Mouse (Mus musculus) layer of hippocampus, adult 9-10 months (tissue): ENCODE results near the gene Tspan5.

Experiments used
- DNase-seq: peaks from one replicate; pipeline ENCODE4 v3.0.0; 2022; ENCODE audit warnings: low spot score

Tspan5 gene

GRCm38 (mm10) chr3:138744030-138744774 lies 2.2 kb downstream of the Tspan5 start:
- no peak for DNase-seq

GRCm38 (mm10) chr3:138745091-138745490 lies 3.1 kb downstream of the Tspan5 start:
- no peak for DNase-seq

DNA sequence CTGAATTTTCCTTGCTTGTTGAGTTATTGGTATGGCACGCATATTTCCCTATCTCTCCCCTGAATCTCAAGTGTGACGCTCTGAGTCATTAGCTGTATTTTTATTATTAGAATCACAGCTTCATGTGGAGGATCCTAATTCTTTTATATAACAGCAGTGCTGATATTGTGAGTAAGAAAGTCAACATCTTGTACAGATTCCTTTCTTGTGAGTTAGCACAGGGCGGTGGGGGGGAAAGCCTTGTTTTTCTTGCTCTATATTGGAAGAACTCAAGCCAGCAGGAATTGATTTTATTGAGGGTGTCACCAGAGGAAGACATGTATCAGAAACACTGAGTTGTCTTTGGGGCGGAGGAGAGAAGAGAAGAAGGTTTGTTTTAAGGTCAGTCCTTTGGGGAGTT lies 3.6 kb downstream of the Tspan5 start:
- DNase-seq = no peak

GRCm38 (mm10) chr3:138746556-138746955 lies 4.6 kb downstream of the Tspan5 start:
- DNase-seq = no peak

- no peak for DNase-seq
Observed at GRCm38 (mm10) chr3:138747035-138747434, 5.0 kb downstream of the Tspan5 start.

DNA sequence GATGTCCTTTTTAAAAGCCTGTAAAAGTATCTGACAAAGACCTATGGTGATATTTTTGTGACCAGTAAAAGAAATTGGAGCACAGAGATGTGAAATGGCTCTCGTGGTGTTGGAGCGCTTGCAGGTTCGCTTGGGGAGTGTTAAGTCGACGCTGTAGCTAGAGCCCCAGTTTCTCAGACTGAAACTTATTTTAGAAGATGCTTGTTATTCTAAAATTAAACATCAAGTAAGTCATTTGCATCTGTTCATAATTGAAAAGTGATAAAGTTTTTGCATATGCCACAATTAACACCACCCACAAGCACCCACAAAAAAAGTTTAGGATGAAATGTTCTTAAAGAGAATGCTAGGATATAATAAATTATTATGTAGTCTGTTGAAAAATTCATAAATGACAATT lies 6.0 kb downstream of the Tspan5 start:
- no peak for DNase-seq

DNA sequence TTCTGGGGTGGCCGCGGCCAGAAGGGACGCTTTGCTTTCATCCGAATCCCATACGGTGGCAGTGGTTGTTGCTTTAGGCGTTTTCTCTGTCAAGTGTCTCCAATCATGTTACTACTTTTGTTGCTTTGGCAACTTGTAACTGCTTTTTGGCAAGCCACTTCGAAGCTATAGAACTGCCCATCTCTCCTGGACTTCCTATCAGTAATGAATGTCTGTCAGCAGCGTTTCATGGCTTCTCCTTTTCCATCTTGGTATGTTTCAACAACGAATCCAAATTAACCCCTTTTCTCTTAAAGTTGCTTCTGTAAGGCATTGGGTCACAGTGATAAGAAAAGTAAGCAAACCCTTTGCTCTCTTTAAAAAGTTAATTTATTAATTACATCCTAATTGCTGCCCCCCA lies 7.7 kb downstream of the Tspan5 start:
- no peak for DNase-seq

GRCm38 (mm10) chr3:138751328-138751727 lies 9.3 kb downstream of the Tspan5 start:
- DNase-seq = no peak

DNA sequence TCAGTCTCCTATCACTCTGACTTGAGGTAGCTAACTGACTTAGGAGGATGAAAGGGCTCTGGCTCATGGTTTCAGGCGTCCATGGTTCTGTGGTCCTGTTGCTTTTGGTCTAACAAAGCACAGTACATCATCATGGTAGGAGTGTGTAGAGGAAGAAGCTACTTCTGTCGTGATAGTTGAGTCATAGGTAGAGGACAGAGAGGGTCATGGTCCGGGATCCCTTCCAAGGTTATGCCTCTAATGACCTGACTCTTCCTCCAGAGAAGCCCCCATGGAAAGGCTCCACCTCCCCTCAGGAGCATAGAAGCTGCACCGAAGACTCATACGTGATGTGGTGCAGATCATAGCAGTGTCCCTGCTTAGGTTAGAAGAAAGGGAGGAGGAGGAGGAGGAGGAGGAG lies 10.1 kb downstream of the Tspan5 start:
- DNase-seq = no peak

GRCm38 (mm10) chr3:138752769-138753168 lies 10.8 kb downstream of the Tspan5 start:
- no peak for DNase-seq

GRCm38 (mm10) chr3:138753182-138753885 lies 11.3 kb downstream of the Tspan5 start:
- no peak for DNase-seq

DNA sequence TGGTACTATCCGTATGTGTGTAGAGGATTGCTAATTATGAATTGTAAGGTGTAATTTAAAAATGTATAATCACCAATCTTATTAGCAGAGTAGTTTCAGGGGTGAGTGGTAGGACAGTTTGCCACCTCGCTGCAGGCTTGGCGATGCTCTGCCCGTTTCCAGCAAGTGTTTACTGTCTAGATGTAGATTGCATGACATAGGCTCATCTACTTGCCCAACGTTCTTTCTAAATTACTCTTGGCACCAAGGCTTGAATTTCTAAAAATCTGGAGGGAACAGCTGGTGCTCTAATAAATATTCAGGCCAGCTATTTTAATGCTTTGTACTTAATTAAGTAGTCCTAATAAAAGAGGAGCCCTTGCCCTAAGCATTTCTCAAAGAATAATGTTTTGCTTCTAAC lies 12.3 kb downstream of the Tspan5 start:
- no peak for DNase-seq

DNA sequence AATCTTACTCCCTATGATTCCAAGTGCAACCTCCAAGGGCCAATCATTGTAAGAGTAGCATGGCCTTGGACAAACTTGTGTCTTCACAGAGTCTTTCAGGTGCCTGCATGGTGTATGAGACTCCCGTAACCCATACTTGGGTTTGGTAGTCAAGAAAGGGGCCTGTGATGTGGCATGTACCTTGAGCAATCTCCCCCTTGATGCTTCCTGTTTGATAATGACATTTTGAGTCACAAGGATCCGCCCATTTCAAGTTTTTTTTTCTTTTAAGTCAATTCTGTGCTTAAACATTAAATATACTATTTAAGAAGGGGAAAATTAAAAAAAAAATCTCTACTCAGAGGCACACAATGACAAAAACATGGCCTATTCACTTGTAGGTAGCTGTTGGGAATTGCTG lies 15.3 kb downstream of the Tspan5 start:
- DNase-seq = no peak

- no peak for DNase-seq
Observed at GRCm38 (mm10) chr3:138759968-138760684, 18.1 kb downstream of the Tspan5 start.

DNA sequence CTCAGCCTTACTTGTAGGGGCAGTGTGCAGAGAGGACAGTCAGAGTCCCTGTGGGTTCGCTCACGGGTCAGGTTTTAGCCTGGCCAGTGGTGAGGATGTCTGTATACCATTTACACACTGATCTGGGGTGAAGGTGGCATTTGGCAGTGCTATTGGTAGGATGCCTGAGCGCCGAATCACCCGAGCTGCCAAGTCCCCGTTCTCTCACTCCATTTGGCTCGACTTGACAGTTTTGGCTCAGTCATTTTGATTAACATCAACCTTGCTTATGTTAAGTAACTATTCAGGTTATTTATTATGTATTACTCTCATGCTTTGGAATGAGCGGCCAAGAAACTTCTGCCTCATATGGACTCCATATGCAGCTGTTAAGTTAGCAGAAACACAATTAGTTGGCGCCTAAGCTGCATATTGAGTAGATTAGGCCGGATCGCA lies 18.7 kb downstream of the Tspan5 start:
- DNase-seq = no peak

GRCm38 (mm10) chr3:138761531-138761930 lies 19.5 kb downstream of the Tspan5 start:
- no peak for DNase-seq

DNA sequence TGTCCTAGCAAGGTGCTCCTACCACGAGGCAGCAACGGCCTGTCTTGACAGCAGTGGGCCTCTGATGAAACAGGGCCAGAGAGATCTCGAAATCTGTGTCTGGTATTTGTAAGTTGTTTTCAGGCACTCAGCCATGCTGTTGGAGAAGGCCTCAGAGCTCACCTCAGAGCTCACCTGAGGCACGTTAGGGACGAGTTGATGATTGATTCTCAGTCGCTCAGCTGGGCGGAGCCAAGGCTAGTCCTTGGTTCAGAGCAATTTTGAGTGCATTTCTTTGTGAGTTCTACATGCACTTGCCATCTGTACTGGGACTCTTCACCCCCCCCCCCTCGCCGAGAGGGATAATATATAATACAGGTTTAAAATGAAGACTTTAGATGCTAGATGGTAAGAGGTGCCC lies 21.9 kb downstream of the Tspan5 start:
- no peak for DNase-seq

DNA sequence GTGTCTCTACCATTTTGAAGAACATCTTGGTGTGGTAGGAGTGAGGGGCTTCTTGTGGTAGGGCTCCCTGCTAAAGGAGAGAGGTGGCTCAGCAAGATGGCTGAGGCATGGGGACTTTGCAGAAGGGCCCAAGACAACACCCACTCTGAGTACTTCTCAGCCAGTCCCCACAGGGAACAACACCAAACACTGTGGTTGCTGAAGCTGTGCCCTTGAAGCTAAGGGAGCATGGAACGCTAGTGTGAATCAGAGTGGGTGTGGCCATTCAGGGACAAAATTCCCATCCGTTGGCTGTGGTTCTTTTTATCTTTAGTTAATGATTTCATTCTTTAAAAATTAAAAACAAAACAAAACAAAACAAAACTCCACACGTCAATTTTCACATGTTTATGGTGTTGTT lies 22.8 kb downstream of the Tspan5 start:
- DNase-seq = no peak

- DNase-seq = no peak
Observed at GRCm38 (mm10) chr3:138767034-138767433, 25.0 kb downstream of the Tspan5 start.

GRCm38 (mm10) chr3:138768541-138769093 lies 26.6 kb downstream of the Tspan5 start:
- DNase-seq = no peak

DNA sequence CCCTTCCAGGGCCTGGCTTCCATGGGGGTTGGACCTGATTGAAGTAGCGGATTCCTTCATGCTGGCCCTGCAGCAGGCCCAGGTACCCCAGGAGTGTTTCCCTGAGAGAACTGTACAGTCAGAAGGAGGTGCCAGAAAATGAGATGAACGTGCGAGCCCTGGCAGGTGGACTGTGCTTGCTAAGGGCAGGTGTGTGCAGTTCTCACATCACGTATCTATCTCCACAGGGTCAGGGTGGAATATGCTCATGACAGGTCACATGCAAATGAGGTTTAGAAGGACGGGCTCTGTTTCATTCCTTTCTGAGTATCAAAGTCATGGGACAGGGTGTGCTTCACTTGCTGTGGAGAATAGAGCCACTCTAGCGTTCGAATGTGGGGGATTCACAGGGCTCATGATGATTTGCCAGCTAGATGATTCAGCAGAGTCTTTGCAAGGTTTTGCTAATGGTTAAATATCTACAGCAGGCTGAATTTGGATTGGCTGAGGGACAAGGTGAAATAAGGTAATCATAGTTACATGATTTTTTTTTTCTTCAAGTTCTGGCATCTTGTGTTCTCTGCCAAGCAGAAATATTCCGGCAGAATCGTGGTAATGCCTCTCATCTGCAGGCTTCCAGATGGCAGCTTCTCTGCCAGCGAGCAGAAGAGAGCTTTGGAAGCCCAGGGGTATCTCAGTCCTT lies 28.8 kb downstream of the Tspan5 start:
- DNase-seq = no peak
